Mouse (Mus musculus) intestine, embryonic 16.5 days (tissue): ENCODE results near the gene Eci2. TPM values are rescaled to one million over a fixed set of nuclear protein-coding genes. Genes with fewer than 3 reads are reported as not detected.
"Not testable (repeated sequence)": the region's sequence is repeated elsewhere in the genome, so short reads cannot be mapped to it uniquely, and the experiment has no call there.

Experiments
- ATAC-seq: fragments of 200-750 bp; cut with Nextera tagmentation; 2 replicates; pipeline ENCODE4 v1.8.0; 2017; ENCODE audit warnings: moderate TSS enrichment, moderate library complexity
- H3K27ac ChIP-seq: fragments of 300-500 bp; sonication (generic); 2 replicates; pipeline ENCODE4 v1.5.1; 2014; ENCODE audit warnings: mild to moderate bottlenecking, low read length
- H3K27me3 ChIP-seq: fragments of 300-500 bp; sonication (generic); replicated peaks from 2 replicates; pipeline ENCODE4 v1.6.1; 2014; ENCODE audit warnings: low read length, control low read depth, mixed read lengths; ENCODE audit not compliant: control insufficient read depth, insufficient read depth
- H3K36me3 ChIP-seq: fragments of 300-500 bp; sonication (generic); 2 replicates; pipeline ENCODE4 v1.6.1; 2014; ENCODE audit warnings: low read length, control low read depth; ENCODE audit not compliant: control insufficient read depth, insufficient read depth
- H3K4me1 ChIP-seq: fragments of 300-500 bp; sonication (generic); 2 replicates; pipeline ENCODE4 v1.6.1; 2014; ENCODE audit warnings: low read length, control low read depth, mixed read lengths; ENCODE audit not compliant: control insufficient read depth, insufficient read depth
- H3K4me2 ChIP-seq: fragments of 300-500 bp; sonication (generic); 2 replicates; pipeline ENCODE4 v1.6.1; 2014; ENCODE audit warnings: low read depth, low read length, control low read depth
- H3K4me3 ChIP-seq: fragments of 300-500 bp; sonication (generic); 2 replicates; pipeline ENCODE4 v1.5.1; 2014; ENCODE audit warnings: mild to moderate bottlenecking, low read length
- H3K9ac ChIP-seq: fragments of 300-500 bp; sonication (generic); 2 replicates; pipeline ENCODE4 v1.6.1; 2014; ENCODE audit warnings: low read depth, low read length
- H3K9me3 ChIP-seq: fragments of 300-500 bp; sonication (generic); 2 replicates; pipeline ENCODE4 v1.6.1; 2016; ENCODE audit warnings: low read length, control low read depth; ENCODE audit not compliant: control insufficient read depth
- WGBS: fragments of 180-500 bp; shearing (Covaris S2); extraction: QIAGEN DNeasy Blood & Tissue Kit; methylation state at CpG from one replicate; pipeline ENCODE4 v1.1.7; 2014; 5-methylcytosine and 5-hydroxymethylcytosine counted together
- polyA plus RNA-seq: library from polyadenylated mRNA; unstranded; fragments of >200 nt; fragmentation: Nextera tagmentation; extraction: Ambion mirVana; gene quantifications from 2 replicates; pipeline ENCODE4 v1.2.1, GENCODE M21; 2015

Gene Eci2
- polyA plus RNA-seq, 1 experiment from 2014 or later = 174 TPM

DNA sequence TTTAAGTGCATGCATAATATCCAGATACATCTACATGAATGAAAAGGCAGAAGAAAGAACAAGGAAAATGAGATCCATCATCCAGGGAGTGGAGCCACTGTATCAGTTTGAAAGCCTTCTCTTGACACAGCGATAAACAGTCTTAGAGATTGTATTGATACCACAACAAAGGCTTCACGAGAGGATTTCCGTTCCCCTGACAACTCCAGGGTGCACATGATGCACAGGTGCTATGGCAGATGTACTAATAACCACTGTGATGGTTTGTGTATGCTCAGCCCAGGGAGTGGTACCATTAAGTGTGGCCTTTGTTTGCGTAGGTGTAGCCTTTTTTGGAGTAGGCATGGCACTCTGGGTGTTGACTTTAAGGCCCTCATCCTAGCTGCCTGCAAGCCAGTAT is 70.0 kb downstream of the Eci2 start:
- Histone ChIP-seq H3K4me2 (no peak overlapping the region), H3K9me3 (no peaks in the 10 kb centered on the region), H3K4me1 (no peaks in the 10 kb centered on the region), H3K27ac (no peak overlapping the region), H3K4me3 (no peak overlapping the region), H3K9ac (no peak overlapping the region), H3K27me3 (no peaks in the 10 kb centered on the region), H3K36me3 (no peaks in the 10 kb centered on the region)
- WGBS = 73% methylated on average over 4 of the region's 4 CpGs
- ATAC-seq = no peak

DNA sequence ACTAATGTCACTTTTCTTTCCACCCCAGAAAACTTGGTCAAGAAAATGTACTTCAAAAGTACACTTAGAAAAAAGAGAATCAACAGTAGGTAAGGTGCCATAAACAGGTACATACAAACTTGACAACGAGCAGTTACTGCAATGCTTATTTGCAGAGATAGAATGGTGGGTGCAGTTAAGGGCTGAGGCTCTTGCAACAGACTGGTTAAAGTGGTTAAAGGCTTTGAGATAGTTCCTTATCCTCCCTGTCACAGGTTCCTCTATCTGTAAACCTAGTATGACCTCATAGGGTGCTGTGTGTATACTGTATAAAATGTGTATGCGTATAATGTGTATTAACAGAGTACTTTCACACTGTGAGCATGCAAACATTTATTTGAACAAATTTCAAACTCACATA is 75.5 kb downstream of the Eci2 start:
- not testable (repeated sequence) for H3K4me1 ChIP-seq, H3K27me3 ChIP-seq, ATAC-seq, H3K9me3 ChIP-seq, H3K4me3 ChIP-seq, H3K36me3 ChIP-seq, H3K27ac ChIP-seq, H3K9ac ChIP-seq, H3K4me2 ChIP-seq
- WGBS = 84% methylated on average over 2 of the region's 2 CpGs

DNA sequence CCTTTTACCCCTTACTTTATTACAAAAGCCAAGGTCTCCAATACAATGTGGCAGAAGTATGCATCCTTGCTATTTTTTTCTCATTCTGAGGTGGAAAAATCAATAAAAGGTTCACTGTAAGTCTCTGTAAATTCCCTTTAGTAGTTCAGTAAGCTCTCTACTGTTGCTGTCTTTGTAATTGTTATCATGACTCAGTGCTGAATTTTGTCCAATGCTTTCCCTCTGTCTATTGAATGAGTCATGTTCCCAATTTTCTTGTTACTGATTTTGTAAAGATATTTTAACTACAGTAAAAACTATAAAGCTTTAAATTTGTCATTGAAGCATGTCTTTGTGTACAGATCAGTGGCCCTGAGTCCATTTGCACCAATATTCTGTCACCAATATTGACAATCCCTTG is 84.5 kb downstream of the Eci2 start:
- ATAC-seq = no peak
- Histone ChIP-seq H3K4me2 (no peak overlapping the region), H3K9ac (no peak overlapping the region), H3K27ac (no peak overlapping the region), H3K9me3 (no peaks in the 10 kb centered on the region; the same call in 1 of the 2 replicates), H3K4me3 (no peak overlapping the region), H3K27me3 (no peaks in the 10 kb centered on the region), H3K36me3 (no peaks in the 10 kb centered on the region), H3K4me1 (no peaks in the 10 kb centered on the region)

DNA sequence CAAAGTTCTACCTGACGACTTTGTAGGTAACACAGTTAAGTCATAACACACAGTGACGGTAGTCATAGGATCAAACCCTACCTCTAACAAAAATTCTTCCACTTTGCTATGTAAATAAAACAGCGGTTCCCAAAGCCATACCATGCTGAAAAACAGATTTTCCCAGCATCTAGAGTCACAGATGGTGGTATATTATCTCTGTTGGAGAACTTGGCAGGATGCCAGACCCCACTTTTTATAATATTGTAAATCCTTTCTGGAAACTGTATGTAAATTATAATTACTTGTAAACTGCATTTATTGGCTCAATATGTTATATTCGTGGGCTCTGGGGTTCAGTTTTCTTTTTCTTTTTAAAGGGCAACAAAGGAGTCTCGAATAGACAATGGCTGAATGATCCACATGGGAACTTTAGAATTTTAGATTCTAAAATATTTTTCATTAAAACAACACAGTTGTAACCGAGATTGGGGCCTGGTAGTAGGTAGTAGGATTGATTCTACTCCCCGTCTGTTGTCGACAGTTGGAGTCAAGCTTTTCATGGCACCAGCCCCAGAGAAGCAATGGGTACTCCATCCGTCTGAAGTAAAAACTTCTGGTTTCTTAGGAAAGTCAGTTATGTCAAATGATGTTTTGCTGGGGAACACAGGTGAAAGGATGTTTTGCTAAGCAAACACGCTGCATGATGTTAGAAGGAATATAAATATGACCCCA is 91.8 kb downstream of the Eci2 start:
- Histone ChIP-seq H3K9ac (no peak overlapping the region), H3K9me3 (no peaks in the 10 kb centered on the region), H3K4me3 (no peak overlapping the region), H3K4me2 (no peak overlapping the region), H3K27me3 (no peaks in the 10 kb centered on the region), H3K4me1 (no peaks in the 10 kb centered on the region), H3K36me3 (no peaks in the 10 kb centered on the region), H3K27ac (no peak overlapping the region)
- ATAC-seq = no peak
- WGBS = 71% methylated on average over 10 of the region's 10 CpGs

Other genes with a start within 250 kb of the Eci2 start
- 50.9 and 55.5 TPM in 2 replicates for gene Prpf4b, start 151.8 kb downstream of the Eci2 start, polyA plus RNA-seq
- gene Fam217a, start 102.8 kb downstream of the Eci2 start, polyA plus RNA-seq = 0.54 and 1.2 TPM in 2 replicates
- gene 4933417A18Rik, start 102.7 kb downstream of the Eci2 start, polyA plus RNA-seq = not detected in 2 replicates
- gene Eci3, start 63.3 kb downstream of the Eci2 start, polyA plus RNA-seq = 3.4 and 3.5 TPM in 2 replicates